Mouse (Mus musculus) intestine, embryonic 16.5 days (tissue): Measurements from ENCODE around the gene Gm28635. TPM values are rescaled to one million over a fixed set of nuclear protein-coding genes. Genes with fewer than 3 reads are reported as not detected.

Experiments
- ATAC-seq: fragments of 200-750 bp; cut with Nextera tagmentation; 2 replicates; pipeline ENCODE4 v1.8.0; 2017; ENCODE audit warnings: moderate TSS enrichment, moderate library complexity
- H3K27ac ChIP-seq: fragments of 300-500 bp; sonication (generic); 2 replicates; pipeline ENCODE4 v1.5.1; 2014; ENCODE audit warnings: mild to moderate bottlenecking, low read length
- H3K27me3 ChIP-seq: fragments of 300-500 bp; sonication (generic); replicated peaks from 2 replicates; pipeline ENCODE4 v1.6.1; 2014; ENCODE audit warnings: low read length, control low read depth, mixed read lengths; ENCODE audit not compliant: control insufficient read depth, insufficient read depth
- H3K36me3 ChIP-seq: fragments of 300-500 bp; sonication (generic); 2 replicates; pipeline ENCODE4 v1.6.1; 2014; ENCODE audit warnings: low read length, control low read depth; ENCODE audit not compliant: control insufficient read depth, insufficient read depth
- H3K4me1 ChIP-seq: fragments of 300-500 bp; sonication (generic); 2 replicates; pipeline ENCODE4 v1.6.1; 2014; ENCODE audit warnings: low read length, control low read depth, mixed read lengths; ENCODE audit not compliant: control insufficient read depth, insufficient read depth
- H3K4me2 ChIP-seq: fragments of 300-500 bp; sonication (generic); 2 replicates; pipeline ENCODE4 v1.6.1; 2014; ENCODE audit warnings: low read depth, low read length, control low read depth
- H3K4me3 ChIP-seq: fragments of 300-500 bp; sonication (generic); 2 replicates; pipeline ENCODE4 v1.5.1; 2014; ENCODE audit warnings: mild to moderate bottlenecking, low read length
- H3K9ac ChIP-seq: fragments of 300-500 bp; sonication (generic); 2 replicates; pipeline ENCODE4 v1.6.1; 2014; ENCODE audit warnings: low read depth, low read length
- H3K9me3 ChIP-seq: fragments of 300-500 bp; sonication (generic); 2 replicates; pipeline ENCODE4 v1.6.1; 2016; ENCODE audit warnings: low read length, control low read depth; ENCODE audit not compliant: control insufficient read depth
- WGBS: fragments of 180-500 bp; shearing (Covaris S2); extraction: QIAGEN DNeasy Blood & Tissue Kit; methylation state at CpG from one replicate; pipeline ENCODE4 v1.1.7; 2014; 5-methylcytosine and 5-hydroxymethylcytosine counted together
- polyA plus RNA-seq: library from polyadenylated mRNA; unstranded; fragments of >200 nt; fragmentation: Nextera tagmentation; extraction: Ambion mirVana; gene quantifications from 2 replicates; pipeline ENCODE4 v1.2.1, GENCODE M21; 2015

Gene Gm28635
- not detected in 2 replicates for polyA plus RNA-seq

DNA sequence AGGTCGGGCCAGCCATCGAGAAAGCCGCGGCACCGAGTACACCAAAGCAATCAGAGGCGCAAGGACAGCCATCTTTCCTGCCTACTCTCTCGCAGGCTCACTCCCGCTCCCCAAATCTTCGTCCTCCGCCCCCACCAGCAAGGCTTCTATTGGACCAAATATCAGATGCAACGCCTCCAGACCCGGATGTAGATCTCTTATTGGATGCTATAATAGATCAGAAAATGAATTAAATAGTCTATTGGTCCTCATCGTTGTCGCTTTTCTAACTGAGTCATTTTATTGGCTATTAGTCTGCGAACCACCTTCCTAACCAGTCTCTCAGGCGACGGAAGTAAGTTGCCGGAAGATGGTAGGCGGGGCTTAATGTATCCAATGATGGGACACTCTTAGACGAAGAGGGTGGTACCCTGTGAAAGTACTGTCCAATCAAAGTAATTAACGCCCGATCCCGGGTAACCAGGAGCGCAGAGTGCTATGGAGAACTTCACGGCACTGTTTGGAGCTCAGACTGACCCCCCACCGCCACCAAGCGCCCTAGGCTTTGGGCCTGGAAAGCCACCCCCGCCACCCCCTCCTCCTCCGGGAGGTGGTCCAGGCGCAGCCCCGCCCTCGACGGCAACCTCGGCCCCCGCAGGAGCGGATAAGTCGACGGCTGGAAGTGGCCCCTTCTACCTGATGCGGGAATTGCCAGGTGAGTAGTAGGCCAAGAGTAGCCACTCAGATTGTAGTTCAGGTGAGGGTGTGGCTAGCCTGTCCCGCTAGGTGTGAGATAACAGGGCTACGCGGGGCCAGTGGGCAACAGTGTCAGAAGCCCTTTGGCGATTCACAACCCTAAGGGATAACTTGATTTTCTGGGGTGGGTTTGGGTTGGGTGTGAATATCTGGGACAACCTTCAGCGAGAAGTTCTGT, at the start of gene Gm28635, which contains the start of gene Med19:
Gene Gm28635, minus strand, starts transcription at position 74 of the 913 bp plus-strand sequence.
Gene Med19, plus strand, starts transcription at position 435 of the 913 bp plus-strand sequence.
- peak within 1 kb of the TSS; percentile 92 for H3K27ac ChIP-seq
- H3K9me3 ChIP-seq = no peaks in the 10 kb centered on the region
- WGBS = under 1% methylated on average over 44 of the region's 44 CpGs
- H3K4me2 ChIP-seq = peak within 1 kb of the TSS; percentile 77
- H3K4me1 ChIP-seq = peaks cover 15% of the 10 kb centered on the region
- no peaks in the 10 kb centered on the region for H3K27me3 ChIP-seq
- H3K4me3 ChIP-seq = peak within 1 kb of the TSS; percentile 92
- peak within 1 kb of the TSS; percentile 94 for H3K9ac ChIP-seq
- H3K36me3 ChIP-seq = no peaks in the 10 kb centered on the region
- ATAC-seq = peak; percentile 99

DNA sequence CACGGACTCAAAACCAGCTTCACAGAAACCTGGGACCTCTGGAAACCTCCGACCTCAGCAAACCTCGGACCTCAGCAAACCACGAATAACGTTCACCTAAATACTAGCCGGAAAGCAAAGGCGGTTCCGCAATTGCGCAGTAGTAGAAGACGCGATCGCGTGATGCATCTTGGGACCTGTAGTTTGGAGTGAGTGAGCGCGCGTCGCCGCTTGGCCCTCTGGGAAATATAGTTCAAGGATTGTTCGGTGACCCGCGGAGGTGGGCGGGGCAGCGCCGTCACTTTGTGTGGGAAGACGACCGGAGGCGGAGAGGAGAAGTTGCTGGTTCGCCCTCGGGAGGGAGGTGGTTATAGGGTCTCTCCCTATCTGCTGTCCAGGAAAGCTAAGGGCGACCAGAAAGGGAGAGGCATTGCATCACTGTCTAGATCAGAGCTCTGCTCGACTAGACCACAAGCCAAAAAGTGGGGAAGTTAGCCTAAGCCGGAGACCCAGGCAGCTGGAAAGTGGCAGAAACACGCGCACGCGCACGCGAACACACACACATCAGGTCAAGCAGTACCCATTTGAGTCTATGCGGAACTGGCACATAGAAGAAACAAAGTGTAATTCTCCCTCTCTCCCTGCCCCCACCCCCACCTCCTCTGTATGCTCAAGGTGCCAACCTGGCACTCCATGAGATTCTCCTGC, 49.5 kb upstream of the Gm28635 start, which contains the start of gene Clp1:
Gene Clp1, minus strand, starts transcription at position 179 of the 687 bp plus-strand sequence.
- peaks cover 3% of the 10 kb centered on the region; the same call in 1 of the 2 replicates for H3K36me3 ChIP-seq
- peak within 1 kb of the TSS; percentile 64 for H3K4me2 ChIP-seq
- H3K4me3 ChIP-seq = peak within 1 kb of the TSS; percentile 56
- WGBS = under 1% methylated on average over 39 of the region's 39 CpGs
- H3K9me3 ChIP-seq = no peaks in the 10 kb centered on the region
- no peaks in the 10 kb centered on the region for H3K27me3 ChIP-seq
- peak; percentile 97 for ATAC-seq
- H3K27ac ChIP-seq = peak within 1 kb of the TSS; percentile 89
- H3K9ac ChIP-seq = peak within 1 kb of the TSS; percentile 74
- H3K4me1 ChIP-seq = peaks cover 12% of the 10 kb centered on the region

DNA sequence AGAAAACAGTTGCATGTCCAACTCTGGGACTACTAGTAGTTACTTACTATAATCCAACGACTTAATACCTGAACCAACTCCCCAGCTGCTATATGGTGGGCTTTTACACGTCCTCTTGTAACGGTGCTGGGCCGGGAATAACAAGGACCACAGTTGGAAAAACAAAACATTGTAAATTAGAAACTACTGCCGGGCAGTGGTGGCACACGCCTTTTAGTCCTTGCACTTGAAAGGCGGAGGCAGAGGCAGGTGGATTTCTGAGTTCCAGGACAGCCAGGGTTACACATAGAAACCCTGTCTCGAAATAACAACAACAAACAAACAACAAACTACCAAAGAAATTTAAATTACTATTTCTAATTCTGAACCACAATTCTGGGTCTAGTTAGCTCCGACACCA, 48.9 kb upstream of the Gm28635 start:
- peak overlapping the region; percentile 53 for H3K9ac ChIP-seq
- H3K36me3 ChIP-seq = peaks cover 3% of the 10 kb centered on the region; the same call in 1 of the 2 replicates
- WGBS = 1% methylated on average over 9 of the region's 9 CpGs
- H3K4me1 ChIP-seq = peaks cover 12% of the 10 kb centered on the region
- H3K27me3 ChIP-seq = no peaks in the 10 kb centered on the region
- no peak overlapping the region for H3K27ac ChIP-seq
- peak overlapping the region; percentile 55 for H3K4me2 ChIP-seq
- ATAC-seq = peak; percentile 26
- H3K4me3 ChIP-seq = peak overlapping the region; percentile 56
- no peaks in the 10 kb centered on the region for H3K9me3 ChIP-seq

DNA sequence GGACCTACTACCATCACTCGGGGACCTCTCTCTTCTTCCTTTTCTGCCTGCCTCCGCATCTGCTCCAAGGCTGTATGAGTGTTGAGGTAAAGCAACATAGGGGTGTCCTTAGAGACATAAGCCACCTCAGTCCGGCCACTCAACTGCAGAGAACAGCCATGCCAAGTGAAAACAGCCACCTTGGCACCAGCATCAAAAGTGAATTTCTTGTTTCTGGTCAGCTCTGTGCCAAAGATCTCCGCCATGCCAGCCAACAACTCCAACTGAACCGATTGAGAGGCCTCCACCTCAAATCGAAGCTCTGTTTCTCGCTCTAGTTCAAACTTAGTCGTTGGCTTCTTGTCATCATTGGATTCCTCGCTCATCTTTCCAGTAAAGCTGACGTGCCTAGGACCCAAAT, 47.9 kb upstream of the Gm28635 start:
- Histone ChIP-seq H3K9me3 (no peaks in the 10 kb centered on the region), H3K36me3 (peaks cover 3% of the 10 kb centered on the region; the same call in 1 of the 2 replicates), H3K4me3 (no peak overlapping the region), H3K27me3 (no peaks in the 10 kb centered on the region), H3K4me2 (no peak overlapping the region), H3K27ac (no peak overlapping the region), H3K4me1 (peaks cover 12% of the 10 kb centered on the region), H3K9ac (no peak overlapping the region)
- WGBS = 91% methylated on average over 10 of the region's 10 CpGs
- no peak for ATAC-seq

DNA sequence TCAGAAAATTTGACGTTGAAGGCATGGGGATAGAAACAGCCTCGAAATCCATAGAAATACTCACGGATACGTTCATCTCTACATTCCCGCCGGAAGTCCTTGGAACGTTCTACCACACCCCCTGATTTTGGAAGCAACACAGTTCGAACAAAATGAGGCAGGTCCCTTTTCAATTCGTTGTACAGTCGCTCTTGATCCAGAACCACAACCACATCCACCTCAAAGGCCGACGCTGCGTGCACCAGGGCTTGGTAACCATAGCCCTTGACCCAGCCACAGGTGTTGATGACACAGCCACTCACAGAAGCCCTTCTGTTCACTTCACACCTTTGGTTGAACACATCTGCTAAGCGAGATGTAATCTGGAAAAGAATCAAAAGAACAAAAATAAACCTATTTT, 46.0 kb upstream of the Gm28635 start:
- ATAC-seq = no peak
- no peaks in the 10 kb centered on the region for H3K27me3 ChIP-seq
- no peak overlapping the region for H3K4me2 ChIP-seq
- H3K27ac ChIP-seq = no peak overlapping the region
- no peaks in the 10 kb centered on the region for H3K9me3 ChIP-seq
- H3K36me3 ChIP-seq = peaks cover 3% of the 10 kb centered on the region; the same call in 1 of the 2 replicates
- H3K4me3 ChIP-seq = no peak overlapping the region
- no peak overlapping the region for H3K9ac ChIP-seq
- H3K4me1 ChIP-seq = peaks cover 12% of the 10 kb centered on the region
- WGBS = 92% methylated on average over 14 of the region's 14 CpGs

- whole genome bisulfite sequencing = 70% methylated on average over 3 of the region's 3 CpGs
- no peak overlapping the region for H3K4me3 ChIP-seq
- H3K27ac ChIP-seq = no peak overlapping the region
- H3K9ac ChIP-seq = no peak overlapping the region
- no peak overlapping the region for H3K4me2 ChIP-seq
- H3K9me3 ChIP-seq = no peaks in the 10 kb centered on the region
- ATAC-seq = no peak
- peaks cover 11% of the 10 kb centered on the region for H3K4me1 ChIP-seq
- H3K36me3 ChIP-seq = peaks cover 3% of the 10 kb centered on the region; the same call in 1 of the 2 replicates
- H3K27me3 ChIP-seq = no peaks in the 10 kb centered on the region
Measured at GRCm38 (mm10) chr2:84721182-84721581, 43.3 kb upstream of the Gm28635 start.

GRCm38 (mm10) chr2:84720718-84721117, 42.9 kb upstream of the Gm28635 start:
- Histone ChIP-seq H3K9me3 (no peaks in the 10 kb centered on the region), H3K4me3 (no peak overlapping the region), H3K36me3 (peaks cover 3% of the 10 kb centered on the region; the same call in 1 of the 2 replicates), H3K9ac (no peak overlapping the region), H3K4me2 (no peak overlapping the region), H3K4me1 (peaks cover 7% of the 10 kb centered on the region), H3K27ac (no peak overlapping the region), H3K27me3 (no peaks in the 10 kb centered on the region)
- WGBS = 87% methylated on average over 2 of the region's 2 CpGs
- ATAC-seq = no peak

DNA sequence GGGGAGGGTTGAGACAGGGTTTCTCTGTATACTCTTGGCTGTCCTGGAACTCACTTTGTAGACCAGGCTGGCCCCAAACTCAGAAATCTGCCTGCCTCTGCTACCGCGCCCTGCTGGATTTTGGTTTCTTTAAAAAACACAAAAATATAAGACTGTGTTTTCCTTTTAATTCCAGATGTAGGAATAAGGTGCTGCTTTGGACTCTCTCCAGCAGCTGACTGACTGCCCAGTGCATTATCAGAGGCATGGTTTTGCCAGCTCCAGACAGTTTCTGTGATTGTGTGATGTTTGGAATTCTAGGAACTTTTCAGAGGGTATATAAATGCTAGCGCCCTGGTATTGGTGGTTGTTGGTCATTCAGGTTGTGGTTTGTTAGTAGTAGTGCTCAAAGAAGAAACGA, 39.5 kb upstream of the Gm28635 start:
- Histone ChIP-seq H3K9me3 (no peaks in the 10 kb centered on the region), H3K27ac (no peak overlapping the region), H3K4me3 (no peak overlapping the region), H3K9ac (no peak overlapping the region), H3K4me1 (peaks cover 5% of the 10 kb centered on the region; the same call in 1 of the 2 replicates), H3K27me3 (no peaks in the 10 kb centered on the region), H3K4me2 (no peak overlapping the region), H3K36me3 (no peaks in the 10 kb centered on the region)
- ATAC-seq = no peak
- 97% methylated on average over 4 of the region's 4 CpGs for WGBS
